Mouse (Mus musculus): ENCODE measurements around the gene Tbk1. TPM values are rescaled to one million over a fixed set of nuclear protein-coding genes. Genes with fewer than 3 reads are reported as not detected.

The Tbk1 gene
- polyA plus RNA-seq, 2 experiments from 2014 or later, result 69.4 to 74.8 TPM

DNA sequence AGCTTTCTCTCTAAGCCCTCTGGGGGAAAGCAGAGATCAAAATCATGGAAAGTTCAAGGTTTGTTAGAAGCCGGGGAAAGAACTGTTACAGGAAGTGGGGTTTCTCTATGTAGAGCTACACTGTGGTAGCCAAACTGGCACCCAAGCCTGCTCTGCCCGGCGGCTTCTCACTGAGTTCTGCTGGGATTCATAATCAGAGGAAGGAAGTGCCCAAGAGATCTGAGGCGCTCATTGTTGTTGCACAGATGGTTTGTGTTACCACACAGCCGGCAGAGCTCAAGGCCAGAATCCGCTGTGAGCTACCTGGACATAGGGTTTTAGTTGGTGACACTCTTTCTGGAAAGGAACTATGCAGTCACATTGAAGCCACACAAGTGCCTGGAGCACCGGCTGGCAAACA is 88.6 kb downstream of the Tbk1 start:
- ATAC-seq, result no peak

DNA sequence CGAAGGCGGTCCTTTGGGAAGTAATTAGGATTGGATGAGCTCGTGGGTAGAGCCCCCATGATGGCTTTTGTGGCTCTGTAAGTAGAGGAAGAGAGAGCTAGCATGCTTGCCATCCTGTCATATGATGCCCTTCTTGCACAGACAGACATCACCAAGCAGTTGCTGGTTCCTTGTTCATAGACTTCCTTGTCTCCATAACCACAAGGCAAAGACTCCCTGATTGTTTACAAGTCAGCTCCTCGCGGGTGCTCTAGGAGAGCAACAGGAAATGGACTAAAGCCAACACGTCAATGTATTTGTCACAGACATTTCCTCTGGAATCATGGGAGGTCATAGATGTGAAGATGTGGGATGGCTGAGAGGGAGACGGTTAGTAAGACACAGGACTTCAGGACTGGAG is 90.0 kb downstream of the Tbk1 start:
- no peak for ATAC-seq

Other genes starting within 250 kb of the Tbk1 start
- gene Tbc1d30, start 235.5 kb downstream of the Tbk1 start, polyA plus RNA-seq (2017; shearing (Covaris generic)), result 1 to 10 TPM; 5.0 to 5.7 TPM
- 1 to 10 TPM; 7.2 to 9.1 TPM for gene Gns, start 221.7 kb downstream of the Tbk1 start, polyA plus RNA-seq (2017; shearing (Covaris generic))
- gene Rassf3, start 110.4 kb downstream of the Tbk1 start, polyA plus RNA-seq (2017; shearing (Covaris generic)), result 1 to 10 TPM; 5.7 to 7.0 TPM
- gene Xpot, start 39.5 kb upstream of the Tbk1 start, polyA plus RNA-seq (2017; shearing (Covaris generic)), result 10 to 100 TPM; 14.2 to 17.9 TPM
- gene D930020B18Rik, start 54.8 kb upstream of the Tbk1 start, polyA plus RNA-seq (2017; shearing (Covaris generic)), result under 1 TPM; 0.29 to 0.41 TPM
- 1 to 10 TPM; 3.2 to 4.3 TPM for gene BC048403, start 153.2 kb upstream of the Tbk1 start, polyA plus RNA-seq (2017; shearing (Covaris generic))

Data from activated CD4-positive, CD25-positive, alpha-beta regulatory T cell, adult 4 months (primary cell).